Mouse (Mus musculus): ENCODE results near the gene Afmid. TPM values are rescaled to one million over a fixed set of nuclear protein-coding genes. Genes with fewer than 3 reads are reported as not detected.

Gene Afmid
- polyA plus RNA-seq, 2 experiments, result 7.5 to 7.6 TPM

GRCm38 (mm10) chr11:117798160-117798541 is 27.6 kb upstream of the Afmid start:
- no peaks in the 10 kb centered on the region for H3K27me3 ChIP-seq (ENCODE audit: control insufficient read depth, insufficient read depth, low read length)
- peak; percentile 54 for ATAC-seq (ENCODE audit: insufficient read depth)
- peak overlapping the region; percentile 77 to 88 for H3K4me3 ChIP-seq (ENCODE audit: insufficient read depth in 1 of 2, low read depth in 2 of 2, low read length in 2 of 2)
- H3K9me3 ChIP-seq (ENCODE audit: control insufficient read depth, low read length), result no peaks in the 10 kb centered on the region
- H3K27ac ChIP-seq, result peak overlapping the region; percentile 99
- peak overlapping the region; percentile 85 for H3K9ac ChIP-seq (replicated peaks)
- H3K4me2 ChIP-seq (ENCODE audit: low read depth), result peak overlapping the region; percentile 87
- peaks cover 37% of the 10 kb centered on the region for H3K36me3 ChIP-seq (replicated peaks; ENCODE audit: control insufficient read depth, insufficient read depth, low read depth)
- WGBS (ENCODE audit: insufficient replicate concordance), result 0% methylated on average over 2 of the region's 2 CpGs
- H3K4me1 ChIP-seq (replicated peaks; ENCODE audit: control insufficient read depth in 2 of 2, insufficient read depth in 2 of 2, low read length in 1 of 2), result peaks cover 46 to 52% of the 10 kb centered on the region in 2 experiments
- peak; percentile 29 for TF ChIP-seq EP300 (IDR thresholded peaks at IDR 0.05; ENCODE audit: low read depth)
- no peak for TF ChIP-seq CTCF (IDR thresholded peaks at IDR 0.05; ENCODE audit: low read depth)
- DNase-seq (ENCODE audit: low read depth in 3 of 3, low spot score in 3 of 3), result peak in 1 of 3 experiments; percentile 55

- Histone ChIP-seq H3K27ac (peak overlapping the region; percentile 99), H3K36me3 (replicated peaks; ENCODE audit: control insufficient read depth, insufficient read depth, low read depth) (peaks cover 47% of the 10 kb centered on the region), H3K9ac (replicated peaks) (peak overlapping the region; percentile 85), H3K4me2 (ENCODE audit: low read depth) (peak overlapping the region; percentile 87), H3K4me1 (replicated peaks; ENCODE audit: control insufficient read depth in 2 of 2, insufficient read depth in 2 of 2, low read length in 1 of 2) (peaks cover 46 to 50% of the 10 kb centered on the region in 2 experiments), H3K27me3 (ENCODE audit: control insufficient read depth, insufficient read depth, low read length) (no peaks in the 10 kb centered on the region), H3K4me3 (ENCODE audit: insufficient read depth in 1 of 2, low read depth in 2 of 2, low read length in 2 of 2) (peak overlapping the region; percentile 77 to 88), H3K9me3 (ENCODE audit: control insufficient read depth, low read length) (no peaks in the 10 kb centered on the region)
- 39% methylated on average over 5 of the region's 5 CpGs for WGBS (ENCODE audit: insufficient replicate concordance)
- DNase-seq (ENCODE audit: low read depth in 3 of 3, low spot score in 3 of 3) (no peak), ATAC-seq (ENCODE audit: insufficient read depth) (no peak)
- TF ChIP-seq EP300 (IDR thresholded peaks at IDR 0.05; ENCODE audit: low read depth) (no peak), CTCF (IDR thresholded peaks at IDR 0.05; ENCODE audit: low read depth) (no peak)
Observed at GRCm38 (mm10) chr11:117799174-117799573, 26.6 kb upstream of the Afmid start.

DNA sequence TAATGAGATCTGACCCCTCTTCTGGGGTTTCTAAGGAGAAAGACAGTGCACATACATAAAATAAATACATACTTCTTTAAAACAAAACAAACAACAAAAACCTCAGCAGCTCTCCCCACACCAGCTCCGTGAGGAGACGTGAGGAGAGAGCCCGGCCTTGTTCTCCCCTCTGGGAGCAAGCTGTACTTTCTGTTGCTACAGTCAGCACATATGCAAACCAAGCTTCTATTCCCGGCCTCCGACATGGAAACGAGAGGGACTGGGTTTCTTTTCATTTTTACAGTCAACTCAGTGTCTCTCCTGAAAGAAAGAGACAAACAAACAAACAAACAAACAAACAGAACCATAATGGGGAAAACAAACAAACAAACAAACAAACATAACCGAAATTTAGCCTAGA is 25.7 kb upstream of the Afmid start:
- WGBS (ENCODE audit: insufficient replicate concordance), result 83% methylated on average over 7 of the region's 7 CpGs
- DNase-seq (ENCODE audit: low read depth in 3 of 3, low spot score in 3 of 3) (no peak), ATAC-seq (ENCODE audit: insufficient read depth) (no peak)
- Histone ChIP-seq H3K4me3 (ENCODE audit: insufficient read depth in 1 of 2, low read depth in 2 of 2, low read length in 2 of 2) (peak overlapping the region; percentile 77 to 88), H3K27ac (peak overlapping the region; percentile 99), H3K4me1 (replicated peaks; ENCODE audit: control insufficient read depth in 2 of 2, insufficient read depth in 2 of 2, low read length in 1 of 2) (peaks cover 46 to 48% of the 10 kb centered on the region in 2 experiments), H3K4me2 (ENCODE audit: low read depth) (peak overlapping the region; percentile 87), H3K36me3 (replicated peaks; ENCODE audit: control insufficient read depth, insufficient read depth, low read depth) (peaks cover 55% of the 10 kb centered on the region), H3K27me3 (ENCODE audit: control insufficient read depth, insufficient read depth, low read length) (no peaks in the 10 kb centered on the region), H3K9ac (replicated peaks) (peak overlapping the region; percentile 85), H3K9me3 (ENCODE audit: control insufficient read depth, low read length) (no peaks in the 10 kb centered on the region)
- TF ChIP-seq CTCF (IDR thresholded peaks at IDR 0.05; ENCODE audit: low read depth) (no peak), EP300 (IDR thresholded peaks at IDR 0.05; ENCODE audit: low read depth) (no peak)

DNA sequence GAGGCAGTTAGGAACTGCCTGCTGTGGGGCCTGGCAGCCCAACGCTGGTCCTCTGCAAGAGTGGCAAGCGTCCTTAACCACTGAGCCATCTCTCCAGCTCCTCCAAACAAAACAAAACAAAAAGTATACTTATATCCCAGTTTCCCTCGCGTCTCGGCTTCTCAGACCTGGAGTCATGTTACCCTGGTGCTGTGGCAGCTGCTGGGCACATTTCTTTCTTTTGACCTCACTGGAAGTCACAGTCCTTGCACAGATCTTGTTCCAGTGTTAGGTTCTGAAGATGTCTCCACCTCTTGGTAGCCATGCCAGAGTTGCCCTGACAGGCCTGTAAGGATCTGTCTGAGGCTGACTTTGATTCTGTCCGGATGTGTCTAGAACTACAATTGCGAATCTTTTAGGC is 24.1 kb upstream of the Afmid start:
- Histone ChIP-seq H3K4me3 (ENCODE audit: insufficient read depth in 1 of 2, low read depth in 2 of 2, low read length in 2 of 2) (peak overlapping the region; percentile 51 to 77), H3K9me3 (ENCODE audit: control insufficient read depth, low read length) (no peaks in the 10 kb centered on the region), H3K27me3 (ENCODE audit: control insufficient read depth, insufficient read depth, low read length) (no peaks in the 10 kb centered on the region), H3K27ac (peak overlapping the region; percentile 6), H3K4me2 (ENCODE audit: low read depth) (peak overlapping the region; percentile 87), H3K4me1 (replicated peaks; ENCODE audit: control insufficient read depth in 2 of 2, insufficient read depth in 2 of 2, low read length in 1 of 2) (peaks cover 36% of the 10 kb centered on the region in 2 experiments), H3K9ac (replicated peaks) (peak overlapping the region; percentile 51), H3K36me3 (replicated peaks; ENCODE audit: control insufficient read depth, insufficient read depth, low read depth) (peaks cover 72% of the 10 kb centered on the region)
- ATAC-seq (ENCODE audit: insufficient read depth) (no peak), DNase-seq (ENCODE audit: low read depth in 3 of 3, low spot score in 3 of 3) (no peak)
- WGBS (ENCODE audit: insufficient replicate concordance), result 86% methylated on average over 7 of the region's 7 CpGs
- TF ChIP-seq CTCF (IDR thresholded peaks at IDR 0.05; ENCODE audit: low read depth), result no peak
- no peak for TF ChIP-seq EP300 (IDR thresholded peaks at IDR 0.05; ENCODE audit: low read depth)

DNA sequence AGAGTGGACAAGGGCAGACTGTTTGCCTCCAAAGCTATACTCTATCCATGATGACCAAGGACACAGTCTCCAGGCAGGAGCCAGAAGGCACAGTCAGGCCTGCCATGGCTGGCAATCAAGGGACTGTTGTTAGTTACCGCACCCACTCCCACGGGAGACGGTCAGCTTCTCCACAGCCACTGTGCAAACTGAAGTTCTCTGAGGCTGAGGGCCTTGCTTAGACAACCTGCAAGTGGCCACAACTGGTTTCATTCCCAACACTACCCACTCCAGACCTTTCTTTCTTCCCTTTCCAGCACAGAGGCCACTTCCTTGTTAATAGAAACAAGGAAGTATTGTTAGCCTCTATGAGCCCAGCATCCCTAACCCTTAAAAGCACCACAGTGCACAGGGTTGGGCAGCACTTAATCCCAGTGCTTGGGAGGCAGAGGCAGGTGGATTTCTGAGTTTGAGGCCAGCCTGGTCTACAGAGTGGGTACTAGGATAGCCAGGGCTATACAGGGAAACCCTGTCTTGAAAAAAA is 22.5 kb upstream of the Afmid start:
- DNase-seq (ENCODE audit: low read depth in 3 of 3, low spot score in 3 of 3) (no peak), ATAC-seq (ENCODE audit: insufficient read depth) (no peak)
- H3K4me3 ChIP-seq (ENCODE audit: insufficient read depth in 1 of 2, low read depth in 2 of 2, low read length in 2 of 2), result peak overlapping the region; percentile 11 to 22; a peak in 3 of 4 replicates
- H3K4me1 ChIP-seq (replicated peaks; ENCODE audit: control insufficient read depth in 2 of 2, insufficient read depth in 2 of 2, low read length in 1 of 2), result peaks cover 29 to 30% of the 10 kb centered on the region in 2 experiments
- H3K9me3 ChIP-seq (ENCODE audit: control insufficient read depth, low read length), result no peaks in the 10 kb centered on the region
- H3K9ac ChIP-seq (replicated peaks), result peak overlapping the region; percentile 47; the same call in 1 of the 2 replicates
- H3K27me3 ChIP-seq (ENCODE audit: control insufficient read depth, insufficient read depth, low read length), result no peaks in the 10 kb centered on the region
- H3K4me2 ChIP-seq (ENCODE audit: low read depth), result peak overlapping the region; percentile 87
- TF ChIP-seq CTCF (IDR thresholded peaks at IDR 0.05; ENCODE audit: low read depth), result no peak
- TF ChIP-seq EP300 (IDR thresholded peaks at IDR 0.05; ENCODE audit: low read depth), result no peak
- 87% methylated on average over 3 of the region's 3 CpGs for WGBS (ENCODE audit: insufficient replicate concordance)
- peaks cover 85% of the 10 kb centered on the region for H3K36me3 ChIP-seq (replicated peaks; ENCODE audit: control insufficient read depth, insufficient read depth, low read depth)
- peak overlapping the region; percentile 22; the same call in 1 of the 2 replicates for H3K27ac ChIP-seq
